Mouse (Mus musculus) C2C12 (cell line): Measurements from ENCODE around the gene Slc1a7. TPM values are rescaled to one million over a fixed set of nuclear protein-coding genes. Genes with fewer than 3 reads are reported as not detected.
A peak's percentile ranks its signal among the peaks of the same experiment; 100 is the strongest.

Experiments used
- H3K27me3 ChIP-seq: one replicate; pipeline ENCODE4 v1.6.1; 2011; ENCODE audit not compliant: control insufficient read depth, insufficient read depth, insufficient read length
- H3K36me3 ChIP-seq: one replicate; pipeline ENCODE4 v1.6.1; 2011; ENCODE audit not compliant: control insufficient read depth, insufficient read depth
- H3K4me3 ChIP-seq: one replicate; pipeline ENCODE4 v1.5.1; 2011; ENCODE audit warnings: mild to moderate bottlenecking, control low read depth; ENCODE audit not compliant: poor library complexity, insufficient read depth, severe bottlenecking
- H3K79me2 ChIP-seq: one replicate; pipeline ENCODE4 v1.6.1; 2011; ENCODE audit not compliant: control insufficient read depth, insufficient read depth
- H3K79me3 ChIP-seq: one replicate; pipeline ENCODE4 v1.6.1; 2011; ENCODE audit warnings: low read depth, control low read depth
- H3ac ChIP-seq: one replicate; pipeline ENCODE3; 2011; ENCODE audit warnings: low read depth; ENCODE audit not compliant: control insufficient read depth, insufficient read length
- CEBPB ChIP-seq: IDR thresholded peaks from one replicate; pipeline ENCODE4 v1.6.1; 2011; ENCODE audit warnings: low read depth, mild to moderate bottlenecking, control low read depth, moderate library complexity
- CTCF ChIP-seq: IDR thresholded peaks from one replicate; pipeline ENCODE4 v1.5.1; 2011; ENCODE audit not compliant: control insufficient read depth, insufficient read depth, insufficient read length
- FOSL1 ChIP-seq: IDR thresholded peaks from one replicate; pipeline ENCODE4 v1.8.0; 2011; ENCODE audit warnings: mild to moderate bottlenecking, low read length; ENCODE audit not compliant: poor library complexity, insufficient read depth, severe bottlenecking
- MAX ChIP-seq: IDR thresholded peaks from one replicate; pipeline ENCODE4 v1.6.1; 2011; ENCODE audit warnings: mild to moderate bottlenecking, control low read depth
- MYOD1 ChIP-seq: IDR thresholded peaks from one replicate; pipeline ENCODE4 v1.6.1; 2011; ENCODE audit warnings: low read depth; ENCODE audit not compliant: control insufficient read depth, insufficient read length
- MYOG ChIP-seq: IDR thresholded peaks from one replicate; pipeline ENCODE4 v1.6.1; 2011; ENCODE audit not compliant: control insufficient read depth, insufficient read length; ENCODE audit errors: extremely low read depth
- USF1 ChIP-seq: IDR thresholded peaks from one replicate; pipeline ENCODE4 v1.6.1; 2011; ENCODE audit warnings: low read depth, mild to moderate bottlenecking, control low read depth, moderate library complexity
- polyA plus RNA-seq: library from polyadenylated mRNA; unstranded; fragments of >200 nt; fragmentation: generic; extraction: Trizol; gene quantifications from one replicate; pipeline ENCODE4 v1.2.1, GENCODE M21; 2012; ENCODE audit warnings: missing spikeins

Slc1a7 gene
- polyA plus RNA-seq, 1 experiment, result not detected

DNA sequence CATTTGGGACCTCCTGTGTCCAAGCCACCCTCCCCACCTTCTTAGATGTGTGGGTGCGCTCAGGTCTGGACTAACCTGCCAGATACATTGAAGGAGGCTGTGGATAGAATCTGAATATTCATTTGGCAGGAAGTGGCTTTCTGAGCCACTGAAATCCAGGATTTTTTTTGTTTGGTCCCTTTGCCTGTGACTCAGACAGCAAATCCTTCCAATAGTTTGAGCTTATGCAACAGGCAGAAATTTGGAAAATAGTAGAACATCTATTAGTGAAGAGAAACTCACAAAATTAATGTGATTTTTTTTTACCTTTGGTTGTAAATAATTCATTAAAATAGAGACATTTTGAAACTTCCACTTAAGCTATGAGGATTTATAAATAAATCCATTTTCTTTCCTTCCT lies 3.0 kb downstream of the Slc1a7 start:
- no peaks in the 10 kb centered on the region for H3K36me3 ChIP-seq
- H3K27me3 ChIP-seq, result no peaks in the 10 kb centered on the region
- H3K79me3 ChIP-seq, result no peaks in the 10 kb centered on the region
- H3K4me3 ChIP-seq, result no peak overlapping the region
- no peak for TF ChIP-seq MYOD1
- TF ChIP-seq CEBPB, result no peak
- no peak for TF ChIP-seq CTCF
- no peak for TF ChIP-seq MYOG
- no peak for TF ChIP-seq MAX
- TF ChIP-seq FOSL1, result no peak
- TF ChIP-seq USF1, result no peak
- no peak overlapping the region for H3ac ChIP-seq
- no peaks in the 10 kb centered on the region for H3K79me2 ChIP-seq

DNA sequence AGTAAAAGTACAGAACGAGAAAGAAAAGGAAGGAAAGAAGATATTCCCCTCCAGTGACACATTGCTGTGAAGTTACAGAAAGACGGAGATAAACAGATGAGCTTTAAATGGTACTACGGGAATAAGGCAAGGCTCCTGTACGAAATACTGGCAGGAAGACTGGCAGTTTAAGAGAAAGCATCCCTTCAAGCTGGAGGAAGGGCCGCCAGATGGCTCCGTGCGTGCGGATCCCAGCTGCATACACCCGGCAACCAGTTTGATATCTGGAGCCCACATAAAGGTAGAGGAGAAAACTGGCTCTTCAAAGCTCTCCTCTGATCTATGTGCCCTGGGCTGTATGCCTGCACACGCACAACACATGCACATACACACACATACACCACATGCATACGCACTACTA lies 6.4 kb downstream of the Slc1a7 start:
- TF ChIP-seq MAX (no peak), CEBPB (no peak), MYOD1 (no peak), MYOG (no peak), CTCF (no peak), FOSL1 (no peak), USF1 (no peak)
- no peak overlapping the region for H3ac ChIP-seq
- peak overlapping the region; percentile 6 for H3K4me3 ChIP-seq
- H3K79me2 ChIP-seq, result no peaks in the 10 kb centered on the region
- no peaks in the 10 kb centered on the region for H3K79me3 ChIP-seq
- no peaks in the 10 kb centered on the region for H3K27me3 ChIP-seq
- no peaks in the 10 kb centered on the region for H3K36me3 ChIP-seq

DNA sequence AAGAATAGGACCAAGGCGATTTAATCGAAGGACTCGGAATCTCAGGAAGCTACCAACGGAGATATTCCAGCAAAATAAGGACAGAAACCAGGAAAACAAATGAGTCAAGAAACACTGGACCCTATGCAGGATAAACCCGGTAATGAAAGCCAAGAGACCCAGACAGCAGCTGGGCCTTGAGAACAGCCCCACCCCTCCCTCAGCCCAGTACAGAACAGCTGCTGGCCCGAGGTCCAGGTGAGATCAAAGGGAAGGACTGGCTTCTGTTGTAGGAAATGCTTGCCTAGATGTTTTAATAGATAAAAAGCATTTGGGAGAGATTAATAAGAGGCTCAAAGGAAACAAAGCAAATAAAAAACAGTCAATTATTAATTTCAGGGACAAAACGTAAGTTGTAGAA lies 6.9 kb downstream of the Slc1a7 start:
- no peaks in the 10 kb centered on the region for H3K27me3 ChIP-seq
- no peaks in the 10 kb centered on the region for H3K36me3 ChIP-seq
- no peaks in the 10 kb centered on the region for H3K79me3 ChIP-seq
- H3K79me2 ChIP-seq, result no peaks in the 10 kb centered on the region
- H3K4me3 ChIP-seq, result no peak overlapping the region
- H3ac ChIP-seq, result no peak overlapping the region
- TF ChIP-seq MYOD1 (no peak), USF1 (no peak), FOSL1 (no peak), CEBPB (no peak), MAX (no peak), CTCF (no peak), MYOG (no peak)

DNA sequence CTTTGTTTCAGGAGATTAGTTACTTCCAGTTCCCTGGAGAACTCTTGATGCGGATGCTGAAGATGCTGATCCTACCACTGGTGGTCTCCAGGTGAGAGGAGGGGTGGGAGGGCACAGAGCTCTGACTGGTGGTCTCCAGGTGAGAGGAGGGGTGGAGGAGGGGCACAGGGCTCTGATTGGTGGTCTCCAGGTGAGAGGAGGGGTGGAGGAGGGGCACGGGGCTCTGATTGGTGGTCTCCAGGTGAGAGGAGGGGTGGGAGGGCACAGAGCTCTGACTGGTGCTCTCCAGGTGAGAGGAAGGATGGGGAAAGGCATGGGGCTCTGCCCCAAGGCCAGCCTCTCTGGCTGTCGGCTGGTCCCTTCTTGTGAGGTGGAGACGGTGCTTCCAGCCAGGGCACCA lies 9.5 kb downstream of the Slc1a7 start:
- no peaks in the 10 kb centered on the region for H3K79me2 ChIP-seq
- H3K27me3 ChIP-seq, result no peaks in the 10 kb centered on the region
- no peak overlapping the region for H3ac ChIP-seq
- no peaks in the 10 kb centered on the region for H3K36me3 ChIP-seq
- H3K79me3 ChIP-seq, result no peaks in the 10 kb centered on the region
- no peak overlapping the region for H3K4me3 ChIP-seq
- TF ChIP-seq MAX (no peak), USF1 (no peak), CEBPB (no peak), MYOD1 (no peak), FOSL1 (no peak), MYOG (no peak)

DNA sequence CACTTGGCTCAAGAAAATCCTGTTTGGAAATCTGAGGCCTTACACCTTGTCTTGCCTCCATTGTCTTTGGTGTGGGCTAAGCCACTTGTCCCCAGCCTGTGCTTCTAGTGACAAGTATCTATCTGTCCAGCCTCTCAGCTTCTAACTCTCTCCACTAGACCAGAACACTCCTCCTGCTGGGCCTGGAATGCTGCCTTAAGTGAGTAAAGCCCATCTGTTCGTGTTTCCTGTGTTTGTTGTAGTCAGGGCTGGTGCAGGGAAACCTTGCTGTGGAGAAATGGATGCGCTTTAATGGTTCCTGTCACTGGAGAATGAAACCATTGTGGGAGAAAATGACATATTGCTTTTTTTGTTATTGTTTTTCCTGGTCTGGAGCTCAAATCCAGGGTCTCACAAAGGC lies 11.4 kb downstream of the Slc1a7 start:
- Histone ChIP-seq H3K4me3 (no peak overlapping the region), H3K79me3 (no peaks in the 10 kb centered on the region), H3ac (no peak overlapping the region), H3K27me3 (no peaks in the 10 kb centered on the region), H3K36me3 (no peaks in the 10 kb centered on the region), H3K79me2 (no peaks in the 10 kb centered on the region)
- TF ChIP-seq CTCF (no peak), MYOD1 (no peak), CEBPB (no peak), USF1 (no peak), MAX (no peak), MYOG (no peak), FOSL1 (no peak)

DNA sequence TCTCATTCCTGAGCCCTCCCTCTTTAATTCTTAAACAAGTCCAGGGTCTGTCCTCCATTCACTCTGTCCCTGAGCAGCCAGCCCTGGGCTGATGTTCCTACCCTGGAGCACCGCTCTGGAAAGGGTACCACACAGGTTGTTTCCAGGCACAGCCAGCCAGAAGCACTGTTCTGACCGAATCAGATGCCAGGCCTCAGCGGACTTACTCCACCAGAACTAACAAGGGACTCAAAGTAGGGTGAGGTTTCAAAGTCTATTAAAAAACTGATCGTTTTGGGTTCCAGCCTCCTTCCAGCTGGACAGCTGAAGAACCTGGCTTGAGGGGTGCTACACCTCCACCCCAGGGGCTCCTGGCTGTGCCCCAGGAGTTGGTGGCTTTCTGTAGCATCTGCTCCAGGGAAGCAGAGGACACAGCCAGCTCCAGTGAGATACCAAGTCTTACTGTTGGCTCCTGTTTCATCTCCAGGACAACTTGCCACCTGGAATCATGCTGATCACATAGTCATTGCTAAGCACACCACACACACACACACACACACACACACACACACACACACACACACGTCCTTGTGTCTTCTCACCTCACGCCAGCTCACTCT lies 12.0 kb downstream of the Slc1a7 start:
- Histone ChIP-seq H3K79me2 (no peaks in the 10 kb centered on the region), H3K36me3 (no peaks in the 10 kb centered on the region), H3K79me3 (no peaks in the 10 kb centered on the region), H3K27me3 (no peaks in the 10 kb centered on the region), H3K4me3 (no peak overlapping the region), H3ac (no peak overlapping the region)
- TF ChIP-seq MYOG (no peak), CEBPB (no peak), MAX (no peak), FOSL1 (no peak), USF1 (no peak), MYOD1 (no peak), CTCF (no peak)
